Mouse (Mus musculus) cerebellum, adult 9-11 months (tissue): ENCODE measurements around the gene Pmis2.

Experiments used
- DNase-seq: peaks from one replicate; pipeline ENCODE4 v3.0.0; 2022

Gene Pmis2

DNA sequence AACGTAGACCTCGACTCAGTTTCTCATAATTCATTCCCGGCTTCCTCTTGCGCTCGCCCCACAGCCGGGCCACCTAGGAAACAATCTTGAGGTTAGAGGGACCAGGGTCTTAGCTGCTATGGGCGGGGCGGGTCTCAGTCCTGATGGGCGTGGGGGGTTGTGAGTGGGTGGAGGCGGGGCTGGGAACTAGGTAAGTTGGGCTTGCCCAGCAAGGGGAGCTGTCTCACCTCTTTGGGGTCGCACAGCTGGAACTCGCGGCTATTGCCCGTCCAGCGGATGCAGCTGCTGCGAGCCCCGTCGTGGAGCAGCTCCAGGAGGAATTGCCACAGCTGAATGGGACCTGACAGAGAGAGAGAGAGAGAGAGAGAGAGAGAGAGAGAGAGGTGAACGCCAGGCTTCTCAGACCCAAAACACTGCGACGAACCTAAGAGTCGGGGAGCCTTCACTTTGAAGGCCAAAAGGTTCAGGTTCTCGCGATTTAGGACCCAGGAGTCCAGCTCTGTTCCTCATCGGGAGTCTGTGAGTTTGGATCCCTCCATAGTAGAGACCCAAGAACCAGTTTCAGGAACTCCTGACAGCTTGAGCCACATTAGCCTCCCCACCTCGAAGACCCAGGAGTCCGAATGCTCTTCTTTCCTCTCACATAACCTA lies 37.5 kb downstream of the Pmis2 start:
- DNase-seq: no peak

DNA sequence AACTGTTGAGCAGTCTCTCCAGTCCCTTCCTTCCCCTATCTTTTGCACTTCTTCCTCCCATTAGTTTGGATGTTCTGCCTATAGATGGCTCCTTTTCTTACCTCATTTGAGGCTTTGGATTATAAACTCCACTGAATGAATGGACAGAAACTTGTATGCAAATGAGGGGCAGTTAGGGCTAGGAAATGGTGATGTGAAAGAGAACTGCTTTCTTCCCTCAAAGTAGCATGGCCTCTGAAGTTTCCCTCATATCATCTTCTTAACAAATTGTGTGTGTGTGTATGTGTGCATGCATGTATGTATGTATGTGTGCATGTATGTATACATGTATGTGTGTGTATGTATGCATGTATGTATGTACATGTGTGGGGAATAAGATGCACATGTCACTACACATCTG lies 42.4 kb downstream of the Pmis2 start:
- DNase-seq: no peak

DNA sequence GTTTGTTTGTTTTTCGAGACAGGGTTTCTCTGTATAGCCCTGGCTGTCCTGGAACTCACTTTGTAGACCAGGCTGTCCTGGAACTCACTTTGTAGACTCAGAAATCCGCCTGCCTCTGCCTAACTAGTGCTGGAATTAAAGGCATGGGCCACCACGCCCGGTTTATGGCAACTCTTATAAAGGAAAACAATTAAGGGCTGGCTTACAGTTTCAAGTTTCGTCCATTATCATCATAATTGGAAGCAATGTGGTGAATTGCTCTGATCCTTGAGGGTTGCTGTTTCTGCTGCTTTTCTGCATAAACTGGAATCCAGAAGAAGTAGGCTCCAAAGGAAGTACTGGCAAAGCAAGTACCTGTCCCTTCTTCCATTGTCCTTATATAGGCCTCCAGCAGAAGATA lies 44.8 kb downstream of the Pmis2 start:
- no peak for DNase-seq

DNA sequence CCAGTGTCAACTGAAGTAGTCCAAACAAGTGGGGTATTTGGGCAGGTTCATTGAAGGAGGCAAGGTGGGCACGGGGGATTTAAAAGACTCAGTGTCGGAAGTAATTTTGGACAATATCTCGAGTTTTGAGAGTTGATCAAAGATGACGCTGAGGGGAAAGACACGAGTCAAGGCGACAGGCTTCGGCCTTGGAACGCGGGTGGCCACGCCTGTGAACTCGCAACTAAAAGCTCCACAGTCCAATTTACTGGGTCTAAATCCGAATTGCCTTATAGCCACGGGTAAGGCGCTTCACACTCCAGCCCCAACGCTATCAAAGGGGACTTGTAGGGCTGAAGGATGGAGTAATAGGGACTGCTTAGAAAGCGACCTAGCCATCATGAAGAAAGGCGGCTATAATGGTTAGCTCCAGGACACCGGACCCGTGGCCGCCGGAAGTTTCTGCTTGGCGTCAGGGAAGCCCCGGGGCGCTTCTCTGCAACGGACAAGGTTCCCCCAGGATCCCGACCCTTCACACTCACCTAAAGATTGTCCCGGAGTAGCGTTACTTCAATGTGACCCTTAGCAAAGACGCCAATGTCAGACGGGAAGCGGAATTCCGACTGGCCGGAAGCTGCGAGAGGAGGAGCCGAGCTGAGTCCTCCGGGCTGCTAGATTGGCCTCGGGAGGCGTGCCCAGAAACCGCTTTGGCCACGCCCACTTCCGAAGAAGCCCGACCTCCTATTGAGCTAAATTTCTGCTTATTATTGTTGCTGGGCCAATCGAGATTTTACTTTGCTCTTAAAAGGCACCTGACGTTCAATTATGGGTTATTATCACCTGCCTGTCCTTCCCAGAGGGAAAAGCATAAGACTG lies 45.6 kb downstream of the Pmis2 start, which contains the start of gene Cox6b1:
Gene Cox6b1 (minus strand): TSS at position 622 of the 855 bp plus-strand sequence.
- peak; percentile 89 for DNase-seq
